Mouse (Mus musculus): ENCODE measurements at regions not wholly inside any gene's neighbourhood (a gene's known extent, or its start where the extent isn't known, plus 50 kb on each side); places are given as distances from the start of the nearest gene placed in this dataset.

DNA sequence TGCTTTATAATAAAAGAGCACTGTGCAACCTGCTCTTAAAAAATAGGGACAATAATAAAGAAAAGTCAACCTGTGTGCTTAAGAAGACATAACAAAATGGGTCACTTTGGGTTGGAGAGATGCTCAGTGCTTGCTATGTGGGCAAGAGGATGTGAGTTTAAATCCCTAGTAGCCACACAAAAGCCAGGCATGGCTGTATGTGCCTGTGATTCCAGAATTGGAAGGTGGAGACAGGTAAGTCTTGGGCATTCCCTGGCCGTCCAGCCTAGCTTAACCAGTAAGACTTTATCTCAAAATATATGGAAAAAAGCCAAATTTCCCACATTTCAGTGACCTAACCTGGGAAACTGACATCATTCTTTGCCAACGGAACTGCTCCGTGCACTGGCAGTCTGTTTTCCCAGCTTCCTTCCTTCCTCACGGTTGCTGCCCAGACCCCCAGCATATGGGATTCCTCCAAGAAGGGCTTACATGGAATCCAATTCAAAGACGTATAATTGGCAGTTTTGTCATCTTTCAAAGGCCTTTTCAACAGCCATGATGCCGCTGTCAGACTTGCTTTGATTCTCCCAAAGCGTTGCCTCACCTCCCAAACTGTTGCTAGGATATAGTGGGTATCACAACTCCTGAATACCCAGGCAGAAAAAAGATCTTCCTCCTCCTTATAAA, 227.6 kb upstream of the Acvr2a start:
- TF ChIP-seq MAFK (IDR thresholded peaks at IDR 0.05; ENCODE audit: insufficient read depth, low read depth, low read length) (no peak), ZC3H11A (IDR thresholded peaks at IDR 0.05; ENCODE audit: borderline replicate concordance, low read depth, low read length) (no peak), HCFC1 (IDR thresholded peaks at IDR 0.05; ENCODE audit: borderline replicate concordance, insufficient read depth, low read length) (no peak), CHD2 (IDR thresholded peaks at IDR 0.05; ENCODE audit: low read depth, low read length) (no peak)
